Mouse (Mus musculus) embryonic facial prominence, embryonic 15.5 days (tissue): Measurements from ENCODE around the gene Cd300e. TPM values are rescaled to one million over a fixed set of nuclear protein-coding genes. Genes with fewer than 3 reads are reported as not detected.

ENCODE experiments used
- ATAC-seq: fragments of 200-750 bp; cut with Nextera tagmentation; 2 replicates; pipeline ENCODE4 v1.8.0; 2017; ENCODE audit warnings: low read depth, moderate TSS enrichment; ENCODE audit not compliant: insufficient number of reproducible peaks, low FRiP score, low TSS enrichment
- H3K27ac ChIP-seq: fragments of 300-500 bp; sonication (generic); replicated peaks from 2 replicates; pipeline ENCODE4 v1.5.1; 2015; ENCODE audit warnings: mild to moderate bottlenecking, inconsistent platforms
- H3K27me3 ChIP-seq: fragments of 300-500 bp; sonication (generic); 2 replicates; pipeline ENCODE4 v1.6.1; 2015; ENCODE audit warnings: inconsistent platforms
- H3K36me3 ChIP-seq: fragments of 300-500 bp; sonication (generic); 2 replicates; pipeline ENCODE4 v1.6.1; 2015; ENCODE audit warnings: mild to moderate bottlenecking, inconsistent platforms
- H3K4me1 ChIP-seq: fragments of 300-500 bp; sonication (generic); 2 replicates; pipeline ENCODE4 v1.6.1; 2015; ENCODE audit warnings: inconsistent platforms
- H3K4me2 ChIP-seq: fragments of 300-500 bp; sonication (generic); replicated peaks from 2 replicates; pipeline ENCODE4 v1.6.1; 2015; ENCODE audit warnings: mild to moderate bottlenecking, inconsistent platforms
- H3K4me3 ChIP-seq: fragments of 300-500 bp; sonication (generic); replicated peaks from 2 replicates; pipeline ENCODE4 v1.5.1; 2015; ENCODE audit warnings: mild to moderate bottlenecking, inconsistent platforms
- H3K9ac ChIP-seq: fragments of 300-500 bp; sonication (generic); 2 replicates; pipeline ENCODE4 v1.6.1; 2015; ENCODE audit warnings: inconsistent platforms
- H3K9me3 ChIP-seq: fragments of 300-500 bp; sonication (generic); replicated peaks from 2 replicates; pipeline ENCODE4 v1.6.1; 2016; ENCODE audit warnings: inconsistent platforms
- WGBS: fragments of 180-500 bp; shearing (Covaris S2); methylation state at CpG from one replicate; pipeline ENCODE4 v1.1.7; 2015; 5-methylcytosine and 5-hydroxymethylcytosine counted together
- polyA plus RNA-seq: library from polyadenylated mRNA; unstranded; fragments of >200 nt; fragmentation: Nextera tagmentation; extraction: Ambion mirVana; gene quantifications from 2 replicates; pipeline ENCODE4 v1.2.1, GENCODE M21; 2015

The Cd300e gene
- 0.12 and 0.16 TPM in 2 replicates for polyA plus RNA-seq

- Histone ChIP-seq H3K36me3 (no peaks in the 10 kb centered on the region), H3K4me1 (no peaks in the 10 kb centered on the region), H3K9ac (no peak within 1 kb of the TSS), H3K27ac (no peak within 1 kb of the TSS), H3K4me2 (no peak within 1 kb of the TSS), H3K4me3 (no peak within 1 kb of the TSS), H3K27me3 (no peaks in the 10 kb centered on the region), H3K9me3 (no peaks in the 10 kb centered on the region)
- ATAC-seq: no peak
- 29% methylated on average over 5 of the region's 5 CpGs for WGBS
Measured at GRCm38 (mm10) chr11:115062077-115062476, at the start of gene Cd300e. Gene Cd300e, minus strand, starts transcription at chr11:115062177.

- no peak overlapping the region for H3K4me2 ChIP-seq
- no peaks in the 10 kb centered on the region for H3K36me3 ChIP-seq
- no peaks in the 10 kb centered on the region for H3K9me3 ChIP-seq
- ATAC-seq: no peak
- H3K27ac ChIP-seq: no peak overlapping the region
- 80% methylated on average over 5 of the region's 5 CpGs for WGBS
- no peaks in the 10 kb centered on the region; the same call in 1 of the 2 replicates for H3K4me1 ChIP-seq
- H3K9ac ChIP-seq: no peak overlapping the region
- no peak overlapping the region for H3K4me3 ChIP-seq
- H3K27me3 ChIP-seq: peaks cover 14% of the 10 kb centered on the region
Measured at GRCm38 (mm10) chr11:115110271-115110670, 48.3 kb upstream of the Cd300e start.

GRCm38 (mm10) chr11:115108176-115108575 is 46.2 kb upstream of the Cd300e start:
- no peaks in the 10 kb centered on the region; the same call in 1 of the 2 replicates for H3K4me1 ChIP-seq
- WGBS: 72% methylated on average over 8 of the region's 8 CpGs
- no peak for ATAC-seq

GRCm38 (mm10) chr11:115107403-115107916 is 45.5 kb upstream of the Cd300e start:
- Histone ChIP-seq H3K4me2 (no peak overlapping the region), H3K27ac (no peak overlapping the region), H3K4me1 (no peaks in the 10 kb centered on the region; the same call in 1 of the 2 replicates), H3K27me3 (peaks cover 14% of the 10 kb centered on the region), H3K9me3 (no peaks in the 10 kb centered on the region), H3K9ac (no peak overlapping the region), H3K36me3 (no peaks in the 10 kb centered on the region), H3K4me3 (no peak overlapping the region)
- ATAC-seq: no peak
- WGBS: 44% methylated on average over 4 of the region's 4 CpGs

More at GRCm38 (mm10) chr11:115108176-115108575, 46.2 kb upstream of the Cd300e start:
- no peak overlapping the region for H3K9ac ChIP-seq
- H3K27me3 ChIP-seq: peaks cover 14% of the 10 kb centered on the region
- no peak overlapping the region for H3K4me3 ChIP-seq
- H3K9me3 ChIP-seq: no peaks in the 10 kb centered on the region
- H3K27ac ChIP-seq: no peak overlapping the region
- H3K36me3 ChIP-seq: no peaks in the 10 kb centered on the region
- no peak overlapping the region for H3K4me2 ChIP-seq

GRCm38 (mm10) chr11:115106638-115107037 is 44.7 kb upstream of the Cd300e start:
- no peak for ATAC-seq
- Histone ChIP-seq H3K4me2 (no peak overlapping the region), H3K9me3 (no peaks in the 10 kb centered on the region), H3K9ac (no peak overlapping the region), H3K36me3 (no peaks in the 10 kb centered on the region), H3K4me1 (no peaks in the 10 kb centered on the region), H3K4me3 (no peak overlapping the region), H3K27ac (no peak overlapping the region), H3K27me3 (peaks cover 14% of the 10 kb centered on the region)
- WGBS: 76% methylated on average over 2 of the region's 2 CpGs

GRCm38 (mm10) chr11:115104769-115105563 is 43.0 kb upstream of the Cd300e start:
- H3K36me3 ChIP-seq: no peaks in the 10 kb centered on the region
- ATAC-seq: no peak
- H3K4me1 ChIP-seq: no peaks in the 10 kb centered on the region
- no peak overlapping the region for H3K9ac ChIP-seq
- no peak overlapping the region for H3K27ac ChIP-seq
- 62% methylated on average over 8 of the region's 8 CpGs for WGBS
- no peaks in the 10 kb centered on the region for H3K9me3 ChIP-seq
- no peak overlapping the region for H3K4me3 ChIP-seq
- no peak overlapping the region for H3K4me2 ChIP-seq
- H3K27me3 ChIP-seq: peaks cover 14% of the 10 kb centered on the region

- Histone ChIP-seq H3K27me3 (peaks cover 17% of the 10 kb centered on the region), H3K36me3 (no peaks in the 10 kb centered on the region), H3K27ac (no peak overlapping the region), H3K9me3 (no peaks in the 10 kb centered on the region), H3K9ac (no peak overlapping the region), H3K4me1 (peaks cover 4% of the 10 kb centered on the region; the same call in 1 of the 2 replicates), H3K4me3 (no peak overlapping the region), H3K4me2 (no peak overlapping the region)
- no peak for ATAC-seq
- 62% methylated on average over 25 of the region's 25 CpGs for WGBS
Measured at GRCm38 (mm10) chr11:115103470-115104413, 41.8 kb upstream of the Cd300e start.

GRCm38 (mm10) chr11:115102116-115102515 is 40.1 kb upstream of the Cd300e start:
- Histone ChIP-seq H3K9ac (no peak overlapping the region), H3K27me3 (peaks cover 11% of the 10 kb centered on the region), H3K9me3 (no peaks in the 10 kb centered on the region), H3K27ac (no peak overlapping the region), H3K36me3 (no peaks in the 10 kb centered on the region), H3K4me1 (peaks cover 4% of the 10 kb centered on the region; the same call in 1 of the 2 replicates), H3K4me3 (no peak overlapping the region), H3K4me2 (no peak overlapping the region)
- no peak for ATAC-seq
- WGBS: 90% methylated on average over 9 of the region's 9 CpGs

GRCm38 (mm10) chr11:115101615-115102051 is 39.7 kb upstream of the Cd300e start:
- Histone ChIP-seq H3K27ac (no peak overlapping the region), H3K36me3 (no peaks in the 10 kb centered on the region), H3K4me1 (peaks cover 4% of the 10 kb centered on the region; the same call in 1 of the 2 replicates), H3K27me3 (peaks cover 11% of the 10 kb centered on the region), H3K9me3 (no peaks in the 10 kb centered on the region), H3K4me3 (no peak overlapping the region), H3K9ac (no peak overlapping the region), H3K4me2 (no peak overlapping the region)
- ATAC-seq: no peak
- 43% methylated on average over 6 of the region's 6 CpGs for WGBS

- H3K27ac ChIP-seq: no peak overlapping the region
- 25% methylated on average over 7 of the region's 7 CpGs for WGBS
- no peak for ATAC-seq
- no peaks in the 10 kb centered on the region for H3K9me3 ChIP-seq
- no peak overlapping the region for H3K9ac ChIP-seq
- H3K36me3 ChIP-seq: no peaks in the 10 kb centered on the region
- no peak overlapping the region for H3K4me3 ChIP-seq
- H3K4me2 ChIP-seq: no peak overlapping the region
- peaks cover 4% of the 10 kb centered on the region; the same call in 1 of the 2 replicates for H3K4me1 ChIP-seq
- peaks cover 8% of the 10 kb centered on the region; the same call in 1 of the 2 replicates for H3K27me3 ChIP-seq
Measured at GRCm38 (mm10) chr11:115100741-115101140, 38.8 kb upstream of the Cd300e start.
